Mouse (Mus musculus) liver, postnatal 0 days (tissue): ENCODE measurements around the gene Pam.

Experiments
- CTCF ChIP-seq: sonication (generic); IDR thresholded peaks from 2 replicates; pipeline ENCODE4 v1.5.1; 2016; ENCODE audit warnings: antibody characterized with exemption, low read depth
- EP300 ChIP-seq: IDR thresholded peaks from 2 replicates; pipeline ENCODE4 v1.6.1; 2016; ENCODE audit warnings: antibody characterized with exemption, low read depth, mild to moderate bottlenecking

- TF ChIP-seq EP300: no peak
- no peak for TF ChIP-seq CTCF
Measured at GRCm38 (mm10) chr1:98107599-98107998, 12.2 kb upstream of the Pam start.
